Mouse (Mus musculus) T-cell, adult 66 days (primary cell): ENCODE results near the gene Lrrc10b. TPM values are rescaled to one million over a fixed set of nuclear protein-coding genes. Genes with fewer than 3 reads are reported as not detected.

Experiments
- total RNA-seq, 2 experiments: library from RNA; stranded (reverse); gene quantifications; 3 replicates in 1 of 2; 4 replicates in 1 of 2; pipeline ENCODE4 v1.2.4; 2023

The Lrrc10b gene
- not detected for total RNA-seq

GRCm38 (mm10) chr19:10456752-10457483, at the start of gene Lrrc10b:
TSS of gene Lrrc10b (minus strand) at chr19:10457473.

GRCm38 (mm10) chr19:10482703-10483102, 25.4 kb upstream of the Lrrc10b start, which contains the start of gene Ppp1r32:
TSS of gene Ppp1r32 (minus strand) at chr19:10482928.

Other genes with a start within 250 kb of the Lrrc10b start
- under 1 TPM in 1 of 2 experiments, not detected in 1; 0.12 TPM for gene Myrf, start 216.7 kb downstream of the Lrrc10b start, total RNA-seq
- gene Dagla, start 152.6 kb downstream of the Lrrc10b start, total RNA-seq, result under 1 TPM in 1 of 2 experiments, not detected in 1; 0.09 TPM
- not detected for gene Syt7, start 68.4 kb downstream of the Lrrc10b start, total RNA-seq
- 1 to 10 TPM; 3.4 to 5.6 TPM for gene Ppp1r32, start 25.5 kb upstream of the Lrrc10b start, total RNA-seq
- gene Cpsf7, start 67.8 kb upstream of the Lrrc10b start, total RNA-seq, result 100 to 1,000 TPM; 126 to 129 TPM
- gene Sdhaf2, start 68.7 kb upstream of the Lrrc10b start, total RNA-seq, result 10 to 100 TPM; 45.5 to 47.4 TPM
- 1 to 10 TPM; 7.3 to 8.1 TPM for gene Tmem216, start 98.8 kb upstream of the Lrrc10b start, total RNA-seq
- gene Cyb561a3, start 119.7 kb upstream of the Lrrc10b start, total RNA-seq, result 10 to 100 TPM; 20.7 to 25.6 TPM
- 1 to 10 TPM; 5.9 to 6.6 TPM for gene Tmem138, start 119.9 kb upstream of the Lrrc10b start, total RNA-seq
- gene Ddb1, start 147.9 kb upstream of the Lrrc10b start, total RNA-seq, result 100 to 1,000 TPM; 193 to 213 TPM
- gene Tkfc, start 148.2 kb upstream of the Lrrc10b start, total RNA-seq, result 1 to 10 TPM; 9.2 to 9.3 TPM
- gene Vwce, start 176.7 kb upstream of the Lrrc10b start, total RNA-seq, result 1 to 10 TPM; 6.4 to 6.5 TPM
- gene Pga5, start 220.6 kb upstream of the Lrrc10b start, total RNA-seq, result not detected
- 10 to 100 TPM; 18.3 to 20.8 TPM for gene Vps37c, start 231.3 kb upstream of the Lrrc10b start, total RNA-seq